Mouse (Mus musculus): ENCODE measurements around the gene Rcan3.

DNA sequence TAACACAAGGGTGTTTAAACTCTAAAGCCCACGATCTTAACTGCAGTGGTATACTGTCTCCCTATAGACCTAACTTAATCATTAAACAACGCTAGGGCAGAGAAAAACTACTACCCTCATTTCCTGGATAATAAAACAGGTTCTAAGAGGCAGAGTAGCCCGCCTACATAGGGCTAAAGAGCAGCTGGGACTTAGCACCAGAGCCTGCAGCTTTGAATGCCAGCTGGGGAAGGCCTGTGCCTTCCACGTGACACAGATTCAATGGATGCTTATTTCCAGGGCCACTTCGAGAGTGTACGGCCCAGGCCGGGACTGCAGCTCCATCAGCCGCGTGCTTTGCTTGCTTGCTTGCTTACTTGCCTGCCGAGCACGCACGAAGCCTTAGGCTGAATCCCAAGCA, 19.9 kb upstream of the Rcan3 start:
- TF ChIP-seq CEBPB (IDR thresholded peaks at IDR 0.05; ENCODE audit: low read depth) (no peak), CTCF (IDR thresholded peaks at IDR 0.05; ENCODE audit: control insufficient read depth, insufficient read depth, insufficient read length) (no peak), USF1 (IDR thresholded peaks at IDR 0.05; ENCODE audit: low read depth) (no peak), MAX (IDR thresholded peaks at IDR 0.05) (no peak)

Data from C2C12 (cell line).